Mouse (Mus musculus) c-Kit-positive CD71-positive TER-119-positive erythroid progenitor cells, embryonic 14.5 days (primary cell): ENCODE data around the gene Pkp1.

Experiments
- DNase-seq: peaks from one replicate; pipeline ENCODE4 v3.0.0-alpha.2; 2013; ENCODE audit warnings: low spot score

Pkp1 gene

GRCm38 (mm10) chr1:135906736-135907135, 12.3 kb downstream of the Pkp1 start:
- DNase-seq = no peak

- no peak for DNase-seq
Measured at GRCm38 (mm10) chr1:135899991-135900515, 19.0 kb downstream of the Pkp1 start.

- no peak for DNase-seq
Measured at GRCm38 (mm10) chr1:135899295-135899694, 19.7 kb downstream of the Pkp1 start.

GRCm38 (mm10) chr1:135895367-135895766, 23.6 kb downstream of the Pkp1 start:
- no peak for DNase-seq

GRCm38 (mm10) chr1:135893377-135893776, 25.6 kb downstream of the Pkp1 start:
- no peak for DNase-seq

GRCm38 (mm10) chr1:135892764-135893163, 26.2 kb downstream of the Pkp1 start:
- DNase-seq = no peak

- no peak for DNase-seq
Measured at GRCm38 (mm10) chr1:135892233-135892632, 26.8 kb downstream of the Pkp1 start.

GRCm38 (mm10) chr1:135891424-135892216, 27.4 kb downstream of the Pkp1 start:
- no peak for DNase-seq

- no peak for DNase-seq
Measured at GRCm38 (mm10) chr1:135889461-135890185, 29.4 kb downstream of the Pkp1 start.

GRCm38 (mm10) chr1:135882385-135883109, 36.5 kb downstream of the Pkp1 start:
- peak; percentile 56 for DNase-seq

GRCm38 (mm10) chr1:135877248-135877647, 41.8 kb downstream of the Pkp1 start:
- no peak for DNase-seq

- no peak for DNase-seq
Measured at GRCm38 (mm10) chr1:135872991-135873390, 46.0 kb downstream of the Pkp1 start.

- no peak for DNase-seq
Measured at GRCm38 (mm10) chr1:135868570-135868969, 50.4 kb downstream of the Pkp1 start.

GRCm38 (mm10) chr1:135865518-135866194, 53.4 kb downstream of the Pkp1 start:
- DNase-seq = peak; percentile 62

GRCm38 (mm10) chr1:135864830-135865229, 54.2 kb downstream of the Pkp1 start:
- DNase-seq = no peak

GRCm38 (mm10) chr1:135863786-135864335, 55.1 kb downstream of the Pkp1 start:
- DNase-seq = no peak

GRCm38 (mm10) chr1:135862561-135862960, 56.4 kb downstream of the Pkp1 start:
- no peak for DNase-seq

GRCm38 (mm10) chr1:135861980-135862552, 56.9 kb downstream of the Pkp1 start:
- DNase-seq = no peak

GRCm38 (mm10) chr1:135861091-135861490, 57.9 kb downstream of the Pkp1 start:
- no peak for DNase-seq

GRCm38 (mm10) chr1:135858533-135858932, 60.5 kb downstream of the Pkp1 start:
- no peak for DNase-seq

GRCm38 (mm10) chr1:135857137-135857775, 61.8 kb downstream of the Pkp1 start:
- no peak for DNase-seq
